In the genomic region with DNA sequence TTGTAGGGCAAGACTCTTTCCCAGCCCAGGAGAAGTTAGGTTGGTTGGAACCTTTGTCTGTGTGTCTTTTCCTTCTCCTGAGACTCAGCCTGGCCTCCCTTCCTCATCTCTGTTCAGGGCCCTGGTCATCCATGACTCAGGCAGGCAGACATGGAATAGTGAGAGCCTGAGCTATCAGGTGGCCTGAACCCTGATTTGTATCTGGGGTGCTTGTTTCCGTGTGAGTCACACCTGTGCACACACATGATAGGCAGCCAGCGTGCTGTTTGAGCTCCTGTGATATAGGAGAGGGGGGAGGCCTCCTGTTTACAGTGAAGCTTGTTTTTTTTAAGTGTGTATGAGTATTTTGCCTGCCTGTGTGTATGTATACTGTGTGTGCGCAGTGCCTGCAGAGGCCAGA, we compare ENCODE assay signal across 9 mouse cellular contexts. TPM values are rescaled to one million over a fixed set of nuclear protein-coding genes. Genes with fewer than 3 reads are reported as not detected.
DNase-seq lines count a peak whose midpoint lies in the region; ATAC-seq lines count a peak whose summit lies in the region.
"Had no signal": no experiment of that assay in that cellular context is flagged by ENCODE, and none has a peak within 500 bp of the region (broad histone marks: within the 10 kb centered on the region; RNA-seq: fewer than 3 reads in every experiment).

No protein-coding gene starts in this region.

- H3K4me1 ChIP-seq in heart, embryonic 16.5 days (ENCODE audit: control insufficient read depth, insufficient read depth, low read length): peaks cover 65% of the 10 kb centered on the region
- peaks cover 46% of the 10 kb centered on the region for H3K4me1 ChIP-seq in neural tube, embryonic 11.5 days (ENCODE audit: control insufficient read depth, insufficient read depth, low read length)
- peaks cover 65% of the 10 kb centered on the region for H3K4me1 ChIP-seq in hindbrain, embryonic 16.5 days (ENCODE audit: control insufficient read depth, insufficient read depth, low read depth, low read length)
- peaks cover 62% of the 10 kb centered on the region for H3K4me1 ChIP-seq in stomach, embryonic 14.5 days (ENCODE audit: control insufficient read depth, insufficient read depth, low read length)

- no peak for DNase-seq in heart, adult 18-20 months
- no peak for DNase-seq in neural tube, embryonic 11.5 days (ENCODE audit: low spot score)
- no peak for DNase-seq in neural tube, embryonic 10.5 days (ENCODE audit: extremely low spot score, low spot score)
- no peak for DNase-seq in layer of hippocampus, postnatal 14 days (ENCODE audit: low spot score in 2 of 2)

- peaks cover 29% of the 10 kb centered on the region for H3K36me3 ChIP-seq in heart, embryonic 16.5 days (ENCODE audit: control insufficient read depth, insufficient read depth)
- peaks cover 19% of the 10 kb centered on the region for H3K36me3 ChIP-seq in neural tube, embryonic 11.5 days (ENCODE audit: control insufficient read depth, insufficient read depth, low read length)
- peaks cover 25% of the 10 kb centered on the region for H3K36me3 ChIP-seq in hindbrain, embryonic 16.5 days (ENCODE audit: control insufficient read depth, insufficient read depth, low read length)
- H3K36me3 ChIP-seq in stomach, embryonic 14.5 days (ENCODE audit: control insufficient read depth, insufficient read depth, low read length): peaks cover 66% of the 10 kb centered on the region

- 0 out of 2 replicates have a peak overlapping the region, but pooled peaks have one; percentile 5 for H3K27ac ChIP-seq in heart, embryonic 16.5 days (ENCODE audit: low read length)
- H3K27ac ChIP-seq in neural tube, embryonic 11.5 days (ENCODE audit: low read depth, low read length): no peak overlapping the region
- H3K27ac ChIP-seq in hindbrain, embryonic 16.5 days (ENCODE audit: low read depth, low read length): no peak overlapping the region; the same call in 1 of the 2 replicates
- peak overlapping the region; percentile 44; the same call in 1 of the 2 replicates for H3K27ac ChIP-seq in stomach, embryonic 14.5 days (ENCODE audit: low read length)

- WGBS in heart, embryonic 16.5 days: 79% methylated on average over 3 of the region's 3 CpGs
- WGBS in neural tube, embryonic 11.5 days: 71% methylated on average over 3 of the region's 3 CpGs
- WGBS in hindbrain, embryonic 16.5 days: 79% methylated on average over 3 of the region's 3 CpGs
- 62% methylated on average over 3 of the region's 3 CpGs for WGBS in stomach, embryonic 14.5 days

- H3K9ac ChIP-seq in heart, embryonic 16.5 days (ENCODE audit: low read length): no peak overlapping the region
- peak overlapping the region; percentile 27; the same call in 1 of the 2 replicates for H3K9ac ChIP-seq in neural tube, embryonic 11.5 days (ENCODE audit: low read length)
- H3K9ac ChIP-seq in hindbrain, embryonic 16.5 days (ENCODE audit: low read depth, low read length): 0 out of 2 replicates have a peak overlapping the region, but pooled peaks have one; percentile 8
- H3K9ac ChIP-seq in stomach, embryonic 14.5 days (replicated peaks; ENCODE audit: low read depth, low read length): 0 out of 2 replicates have a peak overlapping the region, but pooled peaks have one; percentile 14

- no peak for ATAC-seq in heart, embryonic 16.5 days (replicated peaks; ENCODE audit: extremely low read depth, insufficient read depth, low FRiP score)
- ATAC-seq in neural tube, embryonic 11.5 days (ENCODE audit: insufficient read depth, low FRiP score, low TSS enrichment): no peak
- ATAC-seq in hindbrain, embryonic 16.5 days: no peak
- no peak for ATAC-seq in stomach, embryonic 14.5 days (ENCODE audit: insufficient number of reproducible peaks, insufficient read depth, low FRiP score, low read depth)
- ATAC-seq in cerebellum, adult (ENCODE audit: insufficient number of reproducible peaks, low FRiP score, low TSS enrichment): no peak
- ATAC-seq: Patski had no signal

- H3K4me3 ChIP-seq in heart, embryonic 16.5 days (ENCODE audit: low read length): no peak overlapping the region
- H3K4me3 ChIP-seq in neural tube, embryonic 11.5 days (ENCODE audit: low read depth, low read length): no peak overlapping the region
- no peak overlapping the region for H3K4me3 ChIP-seq in hindbrain, embryonic 16.5 days (ENCODE audit: low read length)
- no peak overlapping the region for H3K4me3 ChIP-seq in stomach, embryonic 14.5 days (ENCODE audit: low read depth, low read length)

- H3K27me3 ChIP-seq in heart, embryonic 16.5 days (ENCODE audit: control insufficient read depth, insufficient read depth, low read length): no peaks in the 10 kb centered on the region
- no peaks in the 10 kb centered on the region for H3K27me3 ChIP-seq in neural tube, embryonic 11.5 days (ENCODE audit: control insufficient read depth, insufficient read depth, low read length)
- no peaks in the 10 kb centered on the region for H3K27me3 ChIP-seq in hindbrain, embryonic 16.5 days (replicated peaks; ENCODE audit: control insufficient read depth, insufficient read depth, low read length)
- no peaks in the 10 kb centered on the region for H3K27me3 ChIP-seq in stomach, embryonic 14.5 days (ENCODE audit: control insufficient read depth, insufficient read depth, low read length)
- H3K27me3 ChIP-seq: Patski had no signal

- no peak overlapping the region for H3K4me2 ChIP-seq in heart, embryonic 16.5 days (ENCODE audit: low read depth, low read length)
- H3K4me2 ChIP-seq in neural tube, embryonic 11.5 days (ENCODE audit: low read depth): no peak overlapping the region
- H3K4me2 ChIP-seq in hindbrain, embryonic 16.5 days (ENCODE audit: low read length): no peak overlapping the region; the same call in 1 of the 2 replicates
- no peak overlapping the region for H3K4me2 ChIP-seq in stomach, embryonic 14.5 days (replicated peaks; ENCODE audit: low read depth, low read length)

- H3K9me3 ChIP-seq in heart, embryonic 16.5 days (replicated peaks; ENCODE audit: control insufficient read depth, low read length): no peaks in the 10 kb centered on the region
- no peaks in the 10 kb centered on the region for H3K9me3 ChIP-seq in neural tube, embryonic 11.5 days (ENCODE audit: control insufficient read depth, low read length)
- H3K9me3 ChIP-seq in hindbrain, embryonic 16.5 days (ENCODE audit: control insufficient read depth, low read length): no peaks in the 10 kb centered on the region
- H3K9me3 ChIP-seq in stomach, embryonic 14.5 days (ENCODE audit: control insufficient read depth, low read depth, low read length): no peaks in the 10 kb centered on the region

RNA-seq across cellular contexts. Expression of a gene that starts 7.7 kb away (rescaled TPM):
- polyA plus RNA-seq in heart, embryonic 16.5 days (2015; fragmentation: Nextera tagmentation; extraction: Ambion mirVana): 17.0 and 19.4 TPM in 2 replicates
- 10 to 100 TPM; 33.9 to 38.8 TPM for total RNA-seq in heart, adult 18-20 months (2021)
- polyA plus RNA-seq in neural tube, embryonic 11.5 days (2014; fragmentation: Nextera tagmentation; extraction: Ambion mirVana): 26.6 and 28.7 TPM in 2 replicates
- polyA plus RNA-seq in hindbrain, embryonic 16.5 days (2015; fragmentation: Nextera tagmentation; extraction: Ambion mirVana): 23.4 and 27.6 TPM in 2 replicates
- polyA plus RNA-seq in stomach, embryonic 14.5 days (2014; fragmentation: Nextera tagmentation; extraction: Ambion mirVana): 22.3 and 23.5 TPM in 2 replicates
- 100 to 1,000 TPM in 1 of 2 experiments, 10 to 100 TPM in 1; 98.9 to 110 TPM for total RNA-seq in layer of hippocampus, postnatal 14 days (2021)

Comparison
In these comparisons a context has a peak if more than half of its experiments do, and no peak if none do; other contexts are left out.
1. H3K27ac ChIP-seq: peak in heart, embryonic 16.5 days (single experiment) and stomach, embryonic 14.5 days (single experiment); none in neural tube, embryonic 11.5 days (single experiment) and hindbrain, embryonic 16.5 days (single experiment).